Mouse (Mus musculus) kidney, adult 8-10 months (tissue): ENCODE measurements around the gene Maml3.
A peak's percentile ranks its signal among the peaks of the same experiment; 100 is the strongest.

Experiments used
- DNase-seq, 2 experiments: peaks; one replicate each; pipeline ENCODE4 v3.0.0; 2022

The Maml3 gene

GRCm38 (mm10) chr3:51949651-51950050, 155.2 kb downstream of the Maml3 start:
- no peak for DNase-seq

GRCm38 (mm10) chr3:51947168-51947567, 157.7 kb downstream of the Maml3 start:
- no peak for DNase-seq

- DNase-seq: no peak
These were observed 161.2 kb downstream of the Maml3 start for GRCm38 (mm10) chr3:51943642-51944041.

- DNase-seq: no peak
These were observed 163.1 kb downstream of the Maml3 start for GRCm38 (mm10) chr3:51941781-51942180.

- no peak for DNase-seq
These were observed 165.0 kb downstream of the Maml3 start for GRCm38 (mm10) chr3:51939864-51940263.

DNA sequence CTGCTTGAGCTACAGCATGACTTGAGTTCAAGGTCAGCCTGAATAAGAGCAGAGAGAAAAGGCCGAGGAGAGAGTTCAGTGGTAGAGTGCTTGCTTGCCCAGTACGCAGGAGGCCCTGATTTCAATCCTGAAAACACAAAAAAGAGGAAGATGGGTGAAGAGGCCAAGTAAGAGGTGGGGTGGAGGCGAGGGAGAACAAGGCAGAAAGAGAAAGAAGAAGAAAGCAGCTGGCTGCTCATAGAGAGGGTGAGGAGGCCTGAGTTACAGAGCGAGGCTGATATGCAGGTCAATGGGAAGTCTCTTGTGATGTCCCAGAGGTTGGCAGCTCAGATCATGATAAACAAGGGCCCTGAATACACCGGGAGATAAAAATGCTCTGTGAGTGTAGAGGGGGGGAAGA, 165.8 kb downstream of the Maml3 start:
- DNase-seq: no peak

GRCm38 (mm10) chr3:51937176-51937575, 167.7 kb downstream of the Maml3 start:
- DNase-seq: no peak

GRCm38 (mm10) chr3:51934531-51935485, 170.1 kb downstream of the Maml3 start:
- no peak for DNase-seq

- DNase-seq: no peak
These were observed 176.7 kb downstream of the Maml3 start for GRCm38 (mm10) chr3:51928188-51928587.

DNA sequence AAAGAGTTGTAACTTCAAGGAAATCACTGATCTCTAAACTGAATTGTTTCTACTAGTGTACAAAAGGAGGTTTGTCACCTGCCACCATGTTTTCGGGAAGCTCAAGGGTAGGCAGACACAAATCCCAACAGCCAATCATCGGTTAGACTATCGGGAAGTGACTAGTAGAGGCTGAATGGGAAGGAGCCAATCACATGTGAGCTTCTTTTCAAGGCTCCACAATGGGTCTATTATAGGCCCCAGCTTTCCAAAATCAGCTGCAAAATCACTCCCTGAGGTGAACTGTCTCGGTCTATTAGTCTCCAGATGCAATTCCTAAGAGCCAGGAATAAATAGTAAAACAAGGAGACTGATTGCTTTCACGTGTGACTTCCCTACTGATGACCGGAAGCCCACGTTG, 177.3 kb downstream of the Maml3 start:
- DNase-seq: no peak

- DNase-seq: no peak
These were observed 177.8 kb downstream of the Maml3 start for GRCm38 (mm10) chr3:51927043-51927442.

- peak in 1 of 2 experiments; percentile 24 for DNase-seq
These were observed 179.1 kb downstream of the Maml3 start for GRCm38 (mm10) chr3:51925758-51926157.

DNA sequence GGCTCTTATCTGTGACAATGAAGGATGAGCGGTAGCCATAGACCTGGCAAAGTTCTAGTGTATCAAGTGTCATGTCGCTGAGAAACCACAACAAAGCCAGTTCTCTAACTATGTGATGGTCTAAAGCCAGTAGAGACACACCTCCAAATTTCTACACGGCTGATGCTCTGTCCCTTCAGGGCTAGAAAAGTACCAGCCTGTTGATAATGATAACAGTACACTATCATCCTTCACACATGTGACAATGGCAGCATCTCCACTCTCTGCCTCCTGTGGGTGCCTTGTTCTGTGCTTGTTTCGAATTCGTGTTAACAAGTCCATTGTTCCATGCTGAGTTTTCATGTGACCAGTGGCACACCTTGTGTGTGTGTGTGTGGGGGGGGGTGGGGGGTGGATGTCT, 180.2 kb downstream of the Maml3 start:
- no peak for DNase-seq

GRCm38 (mm10) chr3:51923800-51924199, 181.1 kb downstream of the Maml3 start:
- DNase-seq: no peak

DNA sequence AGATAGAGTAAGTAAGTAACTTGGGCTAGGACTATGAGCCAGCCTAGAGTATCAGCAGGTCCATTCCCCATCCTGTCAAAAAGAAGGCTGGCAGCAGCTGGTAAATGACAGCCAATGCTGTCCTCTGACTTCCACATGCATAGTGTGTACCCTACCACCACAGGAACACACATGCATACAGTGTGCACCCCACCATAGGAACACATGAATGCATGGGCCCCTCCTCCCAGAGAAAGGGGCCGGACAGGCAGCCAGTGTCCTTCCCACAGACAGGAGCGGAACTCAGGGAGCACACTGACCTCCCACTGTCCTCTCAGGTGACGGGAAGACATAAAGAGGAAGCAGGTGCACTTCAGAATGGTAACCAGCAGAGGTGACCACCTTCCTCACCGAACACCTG, 188.0 kb downstream of the Maml3 start:
- DNase-seq: no peak

- peak; percentile 74 to 88 for DNase-seq
These were observed 188.6 kb downstream of the Maml3 start for GRCm38 (mm10) chr3:51916060-51916870.

DNA sequence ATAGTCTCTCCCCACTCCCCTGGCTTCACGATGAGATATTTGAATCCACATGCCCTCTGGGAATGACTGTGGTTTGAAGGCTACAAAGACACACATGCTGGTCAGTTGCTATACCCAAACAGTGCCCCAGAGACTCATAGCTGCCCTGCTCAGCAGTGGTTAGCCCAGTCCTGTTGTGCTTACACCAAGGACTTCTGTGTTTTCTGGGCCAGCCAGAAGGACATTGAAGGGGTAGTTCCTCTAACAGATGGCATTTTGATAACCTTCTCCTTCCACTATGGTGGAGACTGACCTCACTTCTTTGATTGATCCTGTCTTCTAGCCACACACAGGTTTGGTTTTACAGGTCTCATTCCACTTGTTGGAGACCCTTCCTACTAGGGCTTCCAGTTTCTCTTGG, 189.5 kb downstream of the Maml3 start:
- no peak for DNase-seq

DNA sequence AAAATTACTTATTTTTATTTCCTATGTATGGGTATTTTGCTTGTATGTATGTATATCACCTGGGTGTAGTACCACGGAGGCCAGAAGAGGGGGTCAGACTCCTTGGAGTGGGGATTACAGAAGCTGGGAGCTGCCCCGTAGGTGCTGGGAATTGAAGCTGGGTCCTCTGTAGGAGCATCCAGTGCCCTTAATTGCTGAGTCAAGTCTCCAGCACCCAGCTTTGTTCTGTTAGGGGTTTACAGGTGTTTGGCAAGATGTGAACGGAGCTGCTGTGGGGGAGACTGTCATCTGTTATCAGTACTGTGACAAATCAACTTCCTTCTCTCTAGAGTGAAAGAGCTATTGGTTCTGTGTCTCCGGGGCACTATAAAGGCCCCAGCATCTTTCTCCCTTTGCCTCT, 190.0 kb downstream of the Maml3 start:
- DNase-seq: no peak

DNA sequence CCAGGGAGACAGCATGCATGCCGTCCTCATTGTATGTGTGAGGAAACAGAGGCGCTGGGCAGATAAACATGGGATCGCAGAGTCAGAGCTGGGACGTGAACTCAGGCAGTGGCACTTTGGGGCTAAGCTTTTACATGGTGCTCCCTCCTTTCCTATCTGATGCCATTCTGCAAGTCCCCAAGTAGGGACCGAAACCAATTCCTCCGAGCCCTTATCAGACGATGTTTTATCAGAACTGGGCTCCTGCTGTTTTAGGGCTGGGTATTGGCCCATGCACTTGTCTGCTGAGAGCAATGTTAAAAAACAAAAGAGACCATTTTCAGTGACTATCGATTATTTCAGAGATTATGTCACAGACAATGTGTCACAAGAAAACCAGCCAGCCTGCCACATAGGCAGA, 191.4 kb downstream of the Maml3 start:
- DNase-seq: no peak

DNA sequence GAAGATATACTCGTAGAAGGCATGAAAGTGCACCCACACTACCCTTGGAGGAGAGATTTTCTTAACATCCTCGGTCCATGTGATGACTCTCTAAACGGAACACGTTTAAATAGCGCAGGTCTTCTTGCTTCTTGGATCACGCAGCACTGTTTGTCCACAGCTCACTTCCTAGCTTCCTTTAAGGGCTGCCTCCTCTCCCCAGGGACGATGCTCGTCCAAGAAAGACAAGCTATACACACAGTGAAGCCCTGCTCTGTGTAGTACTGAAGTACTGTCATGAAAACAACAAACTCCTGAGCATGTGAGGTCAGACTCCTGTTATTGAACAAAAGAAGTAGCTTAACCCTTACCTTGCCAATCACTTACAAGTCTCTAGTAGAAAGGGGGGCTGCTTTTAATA, 192.7 kb downstream of the Maml3 start:
- DNase-seq: no peak

- DNase-seq: no peak
These were observed 196.4 kb downstream of the Maml3 start for GRCm38 (mm10) chr3:51908437-51908990.

- DNase-seq: no peak
These were observed 197.6 kb downstream of the Maml3 start for GRCm38 (mm10) chr3:51907113-51907860.

DNA sequence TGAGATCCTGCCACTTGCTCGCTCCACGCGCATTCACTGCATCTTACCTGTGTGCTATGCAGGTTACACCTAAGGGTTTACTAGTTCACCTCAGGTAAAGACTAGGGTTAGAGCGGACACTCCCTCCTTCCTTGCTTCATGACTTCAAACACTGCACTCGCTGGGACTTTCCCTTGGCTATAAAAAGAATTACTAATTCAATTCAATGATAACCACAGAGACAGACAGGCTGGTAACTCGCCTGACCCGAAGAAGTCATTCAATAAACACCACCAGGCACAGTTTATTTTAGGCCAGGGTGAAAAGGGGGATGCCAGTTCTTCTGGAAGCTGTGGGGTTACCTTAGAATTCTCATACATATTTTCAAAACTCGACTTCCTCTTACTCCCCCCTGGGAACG, 199.0 kb downstream of the Maml3 start:
- no peak for DNase-seq
